Mouse (Mus musculus): Measurements from ENCODE around the gene Egf. TPM values are rescaled to one million over a fixed set of nuclear protein-coding genes. Genes with fewer than 3 reads are reported as not detected.
A peak's percentile ranks its signal among the peaks of the same experiment; 100 is the strongest.

Egf gene
- polyA plus RNA-seq, 1 experiment from 2014 or later, result 2.0 TPM

- no peaks in the 10 kb centered on the region for H3K36me3 ChIP-seq (ENCODE audit: control insufficient read depth, insufficient read depth, low read length)
- 31% methylated on average over 8 of the region's 8 CpGs for WGBS
- no peak for ATAC-seq (ENCODE audit: insufficient number of reproducible peaks, insufficient read depth, low FRiP score, low read depth)
These were observed 24.7 kb downstream of the Egf start for GRCm38 (mm10) chr3:129730426-129730825.

GRCm38 (mm10) chr3:129729916-129730315, 25.2 kb downstream of the Egf start:
- Histone ChIP-seq H3K4me1 (ENCODE audit: control insufficient read depth, insufficient read depth, low read length) (no peaks in the 10 kb centered on the region), H3K9me3 (ENCODE audit: control insufficient read depth, low read depth, low read length) (no peaks in the 10 kb centered on the region), H3K9ac (replicated peaks; ENCODE audit: low read depth, low read length) (no peak overlapping the region), H3K27ac (ENCODE audit: low read length) (no peak overlapping the region), H3K27me3 (ENCODE audit: control insufficient read depth, insufficient read depth, low read length) (no peaks in the 10 kb centered on the region), H3K36me3 (ENCODE audit: control insufficient read depth, insufficient read depth, low read length) (no peaks in the 10 kb centered on the region), H3K4me3 (ENCODE audit: low read depth, low read length) (no peak overlapping the region), H3K4me2 (replicated peaks; ENCODE audit: low read depth, low read length) (no peak overlapping the region)
- 83% methylated on average over 5 of the region's 5 CpGs for WGBS
- ATAC-seq (ENCODE audit: insufficient number of reproducible peaks, insufficient read depth, low FRiP score, low read depth), result no peak

More at GRCm38 (mm10) chr3:129730426-129730825, 24.7 kb downstream of the Egf start:
- H3K9ac ChIP-seq (replicated peaks; ENCODE audit: low read depth, low read length), result no peak overlapping the region
- H3K4me1 ChIP-seq (ENCODE audit: control insufficient read depth, insufficient read depth, low read length), result no peaks in the 10 kb centered on the region
- no peak overlapping the region for H3K4me3 ChIP-seq (ENCODE audit: low read depth, low read length)
- no peaks in the 10 kb centered on the region for H3K9me3 ChIP-seq (ENCODE audit: control insufficient read depth, low read depth, low read length)
- no peaks in the 10 kb centered on the region for H3K27me3 ChIP-seq (ENCODE audit: control insufficient read depth, insufficient read depth, low read length)
- H3K27ac ChIP-seq (ENCODE audit: low read length), result no peak overlapping the region
- no peak overlapping the region for H3K4me2 ChIP-seq (replicated peaks; ENCODE audit: low read depth, low read length)

GRCm38 (mm10) chr3:129725592-129725991, 29.5 kb downstream of the Egf start:
- Histone ChIP-seq H3K27ac (ENCODE audit: low read length) (no peak overlapping the region), H3K27me3 (ENCODE audit: control insufficient read depth, insufficient read depth, low read length) (no peaks in the 10 kb centered on the region), H3K4me1 (ENCODE audit: control insufficient read depth, insufficient read depth, low read length) (peaks cover 4% of the 10 kb centered on the region; the same call in 1 of the 2 replicates), H3K4me3 (ENCODE audit: low read depth, low read length) (peak overlapping the region; percentile 37), H3K36me3 (ENCODE audit: control insufficient read depth, insufficient read depth, low read length) (no peaks in the 10 kb centered on the region), H3K9me3 (ENCODE audit: control insufficient read depth, low read depth, low read length) (no peaks in the 10 kb centered on the region), H3K4me2 (replicated peaks; ENCODE audit: low read depth, low read length) (peak overlapping the region; percentile 50), H3K9ac (replicated peaks; ENCODE audit: low read depth, low read length) (no peak overlapping the region)
- ATAC-seq (ENCODE audit: insufficient number of reproducible peaks, insufficient read depth, low FRiP score, low read depth), result peak; percentile 16; the same call in 1 of the 2 replicates
- 80% methylated on average over 5 of the region's 5 CpGs for WGBS

- Histone ChIP-seq H3K4me1 (ENCODE audit: control insufficient read depth, insufficient read depth, low read length) (peaks cover 4% of the 10 kb centered on the region; the same call in 1 of the 2 replicates), H3K36me3 (ENCODE audit: control insufficient read depth, insufficient read depth, low read length) (no peaks in the 10 kb centered on the region), H3K9ac (replicated peaks; ENCODE audit: low read depth, low read length) (peak overlapping the region; percentile 15; the same call in 1 of the 2 replicates), H3K27me3 (ENCODE audit: control insufficient read depth, insufficient read depth, low read length) (no peaks in the 10 kb centered on the region), H3K4me2 (replicated peaks; ENCODE audit: low read depth, low read length) (peak overlapping the region; percentile 50), H3K9me3 (ENCODE audit: control insufficient read depth, low read depth, low read length) (no peaks in the 10 kb centered on the region), H3K27ac (ENCODE audit: low read length) (peak overlapping the region; percentile 77; the same call in 1 of the 2 replicates), H3K4me3 (ENCODE audit: low read depth, low read length) (peak overlapping the region; percentile 37)
- under 1% methylated on average over 24 of the region's 24 CpGs for WGBS
- peak; percentile 93 for ATAC-seq (ENCODE audit: insufficient number of reproducible peaks, insufficient read depth, low FRiP score, low read depth)
These were observed 30.1 kb downstream of the Egf start for GRCm38 (mm10) chr3:129724961-129725501.

- no peaks in the 10 kb centered on the region for H3K27me3 ChIP-seq (ENCODE audit: control insufficient read depth, insufficient read depth, low read length)
- H3K27ac ChIP-seq (ENCODE audit: low read length), result peak overlapping the region; percentile 77; the same call in 1 of the 2 replicates
- no peak for ATAC-seq (ENCODE audit: insufficient number of reproducible peaks, insufficient read depth, low FRiP score, low read depth)
These were observed 30.6 kb downstream of the Egf start for GRCm38 (mm10) chr3:129724505-129724904.

GRCm38 (mm10) chr3:129723311-129723710, 31.8 kb downstream of the Egf start:
- Histone ChIP-seq H3K36me3 (ENCODE audit: control insufficient read depth, insufficient read depth, low read length) (no peaks in the 10 kb centered on the region), H3K9ac (replicated peaks; ENCODE audit: low read depth, low read length) (no peak overlapping the region), H3K4me2 (replicated peaks; ENCODE audit: low read depth, low read length) (no peak overlapping the region), H3K4me3 (ENCODE audit: low read depth, low read length) (no peak overlapping the region), H3K9me3 (ENCODE audit: control insufficient read depth, low read depth, low read length) (no peaks in the 10 kb centered on the region), H3K27me3 (ENCODE audit: control insufficient read depth, insufficient read depth, low read length) (no peaks in the 10 kb centered on the region), H3K4me1 (ENCODE audit: control insufficient read depth, insufficient read depth, low read length) (peaks cover 4% of the 10 kb centered on the region; the same call in 1 of the 2 replicates), H3K27ac (ENCODE audit: low read length) (no peak overlapping the region)
- WGBS, result 76% methylated on average over 4 of the region's 4 CpGs
- ATAC-seq (ENCODE audit: insufficient number of reproducible peaks, insufficient read depth, low FRiP score, low read depth), result no peak

More at GRCm38 (mm10) chr3:129724505-129724904, 30.6 kb downstream of the Egf start:
- Histone ChIP-seq H3K4me3 (ENCODE audit: low read depth, low read length) (peak overlapping the region; percentile 37), H3K4me2 (replicated peaks; ENCODE audit: low read depth, low read length) (peak overlapping the region; percentile 50), H3K9me3 (ENCODE audit: control insufficient read depth, low read depth, low read length) (no peaks in the 10 kb centered on the region), H3K36me3 (ENCODE audit: control insufficient read depth, insufficient read depth, low read length) (no peaks in the 10 kb centered on the region), H3K4me1 (ENCODE audit: control insufficient read depth, insufficient read depth, low read length) (peaks cover 4% of the 10 kb centered on the region; the same call in 1 of the 2 replicates), H3K9ac (replicated peaks; ENCODE audit: low read depth, low read length) (0 out of 2 replicates have a peak overlapping the region, but pooled peaks have one; percentile 15)
- 66% methylated on average over 5 of the region's 5 CpGs for WGBS

GRCm38 (mm10) chr3:129714542-129715145, 40.5 kb downstream of the Egf start:
- no peak overlapping the region for H3K4me2 ChIP-seq (replicated peaks; ENCODE audit: low read depth, low read length)
- no peak overlapping the region for H3K4me3 ChIP-seq (ENCODE audit: low read depth, low read length)
- WGBS, result 69% methylated on average over 15 of the region's 15 CpGs
- no peaks in the 10 kb centered on the region for H3K9me3 ChIP-seq (ENCODE audit: control insufficient read depth, low read depth, low read length)
- no peak for ATAC-seq (ENCODE audit: insufficient number of reproducible peaks, insufficient read depth, low FRiP score, low read depth)
- H3K27me3 ChIP-seq (ENCODE audit: control insufficient read depth, insufficient read depth, low read length), result no peaks in the 10 kb centered on the region
- H3K27ac ChIP-seq (ENCODE audit: low read length), result no peak overlapping the region
- no peaks in the 10 kb centered on the region for H3K4me1 ChIP-seq (ENCODE audit: control insufficient read depth, insufficient read depth, low read length)
- H3K9ac ChIP-seq (replicated peaks; ENCODE audit: low read depth, low read length), result no peak overlapping the region
- H3K36me3 ChIP-seq (ENCODE audit: control insufficient read depth, insufficient read depth, low read length), result no peaks in the 10 kb centered on the region

GRCm38 (mm10) chr3:129708157-129708556, 47.0 kb downstream of the Egf start:
- Histone ChIP-seq H3K4me1 (ENCODE audit: control insufficient read depth, insufficient read depth, low read length) (no peaks in the 10 kb centered on the region), H3K27ac (ENCODE audit: low read length) (no peak overlapping the region), H3K9ac (replicated peaks; ENCODE audit: low read depth, low read length) (no peak overlapping the region), H3K4me3 (ENCODE audit: low read depth, low read length) (no peak overlapping the region), H3K27me3 (ENCODE audit: control insufficient read depth, insufficient read depth, low read length) (no peaks in the 10 kb centered on the region), H3K9me3 (ENCODE audit: control insufficient read depth, low read depth, low read length) (no peaks in the 10 kb centered on the region), H3K36me3 (ENCODE audit: control insufficient read depth, insufficient read depth, low read length) (no peaks in the 10 kb centered on the region), H3K4me2 (replicated peaks; ENCODE audit: low read depth, low read length) (no peak overlapping the region)
- 24% methylated on average over 5 of the region's 5 CpGs for WGBS
- ATAC-seq (ENCODE audit: insufficient number of reproducible peaks, insufficient read depth, low FRiP score, low read depth), result no peak
